Mouse (Mus musculus) heart, embryonic 13.5 days (tissue): ENCODE measurements around the gene Tnfsf9. TPM values are rescaled to one million over a fixed set of nuclear protein-coding genes. Genes with fewer than 3 reads are reported as not detected.

Source experiments
- polyA plus RNA-seq: library from polyadenylated mRNA; unstranded; fragments of >200 nt; fragmentation: Nextera tagmentation; extraction: Ambion mirVana; gene quantifications from 2 replicates; pipeline ENCODE4 v1.2.1, GENCODE M21; 2015

Gene Tnfsf9
- polyA plus RNA-seq, 1 experiment from 2014 or later, result 3.2 TPM

Other genes with a start within 250 kb of the Tnfsf9 start
- not detected in 2 replicates for gene Acsbg2, start 230.9 kb upstream of the Tnfsf9 start, polyA plus RNA-seq
- gene 1700061G19Rik, start 229.8 kb upstream of the Tnfsf9 start, polyA plus RNA-seq, result 0.24 and 0.37 TPM in 2 replicates
- gene Mllt1, start 169.9 kb upstream of the Tnfsf9 start, polyA plus RNA-seq, result 32.6 and 34.8 TPM in 2 replicates
- 0.06 TPM in 1 of 2 replicates, not detected in the other for gene Acer1, start 123.2 kb upstream of the Tnfsf9 start, polyA plus RNA-seq
- 110 and 125 TPM in 2 replicates for gene Clpp, start 115.0 kb upstream of the Tnfsf9 start, polyA plus RNA-seq
- gene Alkbh7, start 108.0 kb upstream of the Tnfsf9 start, polyA plus RNA-seq, result 45.7 and 56.8 TPM in 2 replicates
- 0.35 TPM in 1 of 2 replicates, not detected in the other for gene Pspn, start 105.3 kb upstream of the Tnfsf9 start, polyA plus RNA-seq
- gene Gtf2f1, start 94.0 kb upstream of the Tnfsf9 start, polyA plus RNA-seq, result 32.8 and 35.1 TPM in 2 replicates
- gene Gm17949, start 93.9 kb upstream of the Tnfsf9 start, polyA plus RNA-seq, result 0.37 and 0.48 TPM in 2 replicates
- gene Khsrp, start 73.8 kb upstream of the Tnfsf9 start, polyA plus RNA-seq, result 29.0 and 30.5 TPM in 2 replicates
- not detected in 2 replicates for gene Slc25a41, start 63.7 kb upstream of the Tnfsf9 start, polyA plus RNA-seq
- gene Crb3, start 46.2 kb upstream of the Tnfsf9 start, polyA plus RNA-seq, result 2.3 and 2.5 TPM in 2 replicates
- gene Slc25a23, start 45.5 kb upstream of the Tnfsf9 start, polyA plus RNA-seq, result 13.2 and 14.0 TPM in 2 replicates
- gene Dennd1c, start 26.8 kb upstream of the Tnfsf9 start, polyA plus RNA-seq, result 1.0 and 1.7 TPM in 2 replicates
- gene Tubb4a, start 17.5 kb upstream of the Tnfsf9 start, polyA plus RNA-seq, result 7.9 and 9.7 TPM in 2 replicates
- gene Cd70, start 44.5 kb downstream of the Tnfsf9 start, polyA plus RNA-seq, result not detected in 2 replicates
- gene Tnfsf14, start 88.9 kb downstream of the Tnfsf9 start, polyA plus RNA-seq, result 0.13 and 0.28 TPM in 2 replicates
- 1.6 and 4.0 TPM in 2 replicates for gene C3, start 122.8 kb downstream of the Tnfsf9 start, polyA plus RNA-seq
- 25.5 and 26.4 TPM in 2 replicates for gene Gpr108, start 143.1 kb downstream of the Tnfsf9 start, polyA plus RNA-seq
- 35.2 and 39.7 TPM in 2 replicates for gene Trip10, start 144.1 kb downstream of the Tnfsf9 start, polyA plus RNA-seq
- gene Vav1, start 173.8 kb downstream of the Tnfsf9 start, polyA plus RNA-seq, result 1.8 and 2.4 TPM in 2 replicates